Mouse (Mus musculus) testis, adult 2 months (tissue): ENCODE results near the gene Tshz3. TPM values are rescaled to one million over a fixed set of nuclear protein-coding genes. Genes with fewer than 3 reads are reported as not detected.
A peak's percentile ranks its signal among the peaks of the same experiment; 100 is the strongest.

ENCODE experiments used
- H3K27ac ChIP-seq: fragments of 200-500 bp; 2 replicates; pipeline ENCODE4 v1.5.1; 2012; ENCODE audit warnings: low read depth, low read length; ENCODE audit not compliant: control insufficient read depth, insufficient read depth
- H3K27me3 ChIP-seq: fragments of 200-500 bp; 2 replicates; pipeline ENCODE4 v1.6.1; 2012; ENCODE audit warnings: mild to moderate bottlenecking, low read length, moderate library complexity; ENCODE audit not compliant: control insufficient read depth, insufficient read depth
- H3K36me3 ChIP-seq: fragments of 200-500 bp; 2 replicates; pipeline ENCODE4 v1.6.1; 2012; ENCODE audit warnings: mild to moderate bottlenecking, low read length; ENCODE audit not compliant: control insufficient read depth, insufficient read depth
- H3K4me1 ChIP-seq: fragments of 200-500 bp; 2 replicates; pipeline ENCODE4 v1.6.1; 2012; ENCODE audit warnings: low read length; ENCODE audit not compliant: control insufficient read depth, insufficient read depth
- H3K4me3 ChIP-seq: fragments of 200-500 bp; 2 replicates; pipeline ENCODE4 v1.5.1; 2012; ENCODE audit warnings: low read depth, mild to moderate bottlenecking, low read length, moderate library complexity, mixed read lengths; ENCODE audit not compliant: control insufficient read depth
- CTCF ChIP-seq: fragments of 200-500 bp; IDR thresholded peaks from 2 replicates; pipeline ENCODE4 v1.5.1; 2012; ENCODE audit warnings: low read depth, mild to moderate bottlenecking, inconsistent platforms, low read length, moderate library complexity; ENCODE audit not compliant: control insufficient read depth, insufficient read depth, insufficient replicate concordance
- POLR2A ChIP-seq: fragments of 200-500 bp; IDR thresholded peaks from 2 replicates; pipeline ENCODE4 v1.6.1; 2012; ENCODE audit warnings: low read depth, mild to moderate bottlenecking, inconsistent platforms, low read length, moderate library complexity; ENCODE audit not compliant: control insufficient read depth
- polyA plus RNA-seq: library from polyadenylated mRNA; depleted of rRNA; stranded (reverse); fragments of >200 nt; gene quantifications from 2 replicates; pipeline ENCODE4 v1.2.3, GENCODE M21; 2012

Tshz3 gene
- polyA plus RNA-seq, 1 experiment, result 0.31 TPM

DNA sequence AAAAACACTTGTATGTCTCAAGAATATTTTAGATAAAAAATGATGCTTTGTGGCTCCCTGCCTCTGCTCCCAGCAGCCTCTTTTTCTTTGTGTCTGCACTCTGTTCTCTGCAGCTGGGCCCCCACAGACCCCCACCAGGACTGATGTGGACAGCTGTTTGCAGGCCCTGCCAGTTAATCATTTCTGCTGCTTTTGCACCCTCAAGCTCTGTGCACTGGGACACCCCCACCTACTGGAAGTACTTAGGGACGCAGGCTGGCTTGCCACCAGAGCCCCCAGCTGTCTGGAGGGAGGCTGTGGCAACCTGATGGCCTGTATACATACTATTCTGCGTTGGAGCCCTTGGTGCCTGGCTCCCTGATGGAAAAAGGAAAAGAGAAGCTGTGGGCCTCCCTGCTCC is 11.3 kb downstream of the Tshz3 start:
- no peaks in the 10 kb centered on the region for H3K36me3 ChIP-seq
- no peak overlapping the region for H3K4me3 ChIP-seq
- no peaks in the 10 kb centered on the region for H3K27me3 ChIP-seq
- H3K4me1 ChIP-seq, result peaks cover 2% of the 10 kb centered on the region; the same call in 1 of the 2 replicates
- H3K27ac ChIP-seq, result no peak overlapping the region
- no peak for TF ChIP-seq POLR2A
- peak; percentile 27; the same call in 1 of the 2 replicates for TF ChIP-seq CTCF

DNA sequence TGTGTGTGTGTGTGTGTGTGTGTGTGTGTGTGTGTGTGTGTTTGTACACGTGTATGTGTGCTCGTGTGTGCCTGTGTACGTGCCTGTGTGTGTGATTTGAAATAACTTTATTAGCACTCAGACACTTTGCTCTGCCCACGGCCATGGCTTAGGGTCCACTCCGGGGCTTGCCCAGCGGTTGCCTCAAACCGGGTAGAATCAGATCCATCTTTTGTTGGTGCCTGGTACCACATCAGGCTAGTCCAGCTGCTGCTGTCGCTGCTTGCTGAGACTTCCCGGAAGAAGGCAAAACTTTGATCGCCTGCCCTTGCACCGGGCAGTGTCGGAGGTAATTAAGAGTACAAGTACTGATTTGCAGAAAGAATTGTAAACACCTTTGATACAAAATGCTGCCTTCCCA is 12.1 kb downstream of the Tshz3 start:
- Histone ChIP-seq H3K4me1 (peaks cover 2% of the 10 kb centered on the region; the same call in 1 of the 2 replicates), H3K36me3 (no peaks in the 10 kb centered on the region), H3K4me3 (no peak overlapping the region), H3K27me3 (no peaks in the 10 kb centered on the region), H3K27ac (no peak overlapping the region)
- TF ChIP-seq CTCF, result no peak
- no peak for TF ChIP-seq POLR2A

DNA sequence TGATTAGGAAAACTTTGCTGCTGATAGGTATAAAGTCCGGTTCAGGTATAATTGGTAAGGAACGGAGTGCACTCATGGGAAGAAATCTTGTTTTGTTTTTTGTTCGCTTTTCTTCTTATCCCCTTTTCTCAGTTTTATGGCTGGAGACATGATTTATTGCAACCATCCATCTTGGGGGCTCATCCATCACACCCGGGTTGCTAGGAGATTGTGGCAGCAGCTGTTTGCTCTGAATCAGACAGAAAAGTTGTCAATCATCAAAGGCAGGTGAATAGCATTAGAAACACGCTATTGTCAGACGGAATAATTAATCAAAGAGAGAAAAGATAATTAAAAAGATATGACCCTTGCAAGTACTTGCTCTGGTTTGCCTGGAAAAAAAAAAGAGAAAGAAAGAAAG is 12.5 kb downstream of the Tshz3 start:
- TF ChIP-seq POLR2A (no peak), CTCF (no peak)
- H3K4me1 ChIP-seq, result peaks cover 2% of the 10 kb centered on the region; the same call in 1 of the 2 replicates
- H3K36me3 ChIP-seq, result no peaks in the 10 kb centered on the region
- no peak overlapping the region for H3K27ac ChIP-seq
- no peak overlapping the region for H3K4me3 ChIP-seq
- H3K27me3 ChIP-seq, result no peaks in the 10 kb centered on the region

DNA sequence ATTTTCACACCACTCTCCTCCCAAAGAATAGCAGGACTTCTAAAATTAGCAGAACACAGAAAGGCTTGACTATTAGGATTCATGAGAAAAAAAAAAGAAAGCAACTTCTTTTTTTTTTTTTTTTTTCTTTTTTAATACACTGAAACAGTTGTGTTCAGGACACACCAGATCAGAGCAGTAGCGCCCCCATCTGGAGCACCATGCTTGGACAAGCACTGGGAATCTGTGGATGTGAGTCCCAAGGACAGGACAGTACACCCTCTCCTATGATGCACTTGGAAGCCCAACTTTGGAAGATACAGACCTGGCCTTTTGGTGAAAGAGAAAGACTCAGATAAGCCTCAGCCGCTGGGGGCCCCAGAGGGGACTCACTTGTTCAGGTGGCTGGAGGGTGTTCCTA is 13.8 kb downstream of the Tshz3 start:
- TF ChIP-seq CTCF (no peak; the same call in 1 of the 2 replicates), POLR2A (no peak)
- no peaks in the 10 kb centered on the region for H3K4me1 ChIP-seq
- H3K4me3 ChIP-seq, result no peak overlapping the region
- no peak overlapping the region for H3K27ac ChIP-seq
- H3K36me3 ChIP-seq, result no peaks in the 10 kb centered on the region
- H3K27me3 ChIP-seq, result no peaks in the 10 kb centered on the region

DNA sequence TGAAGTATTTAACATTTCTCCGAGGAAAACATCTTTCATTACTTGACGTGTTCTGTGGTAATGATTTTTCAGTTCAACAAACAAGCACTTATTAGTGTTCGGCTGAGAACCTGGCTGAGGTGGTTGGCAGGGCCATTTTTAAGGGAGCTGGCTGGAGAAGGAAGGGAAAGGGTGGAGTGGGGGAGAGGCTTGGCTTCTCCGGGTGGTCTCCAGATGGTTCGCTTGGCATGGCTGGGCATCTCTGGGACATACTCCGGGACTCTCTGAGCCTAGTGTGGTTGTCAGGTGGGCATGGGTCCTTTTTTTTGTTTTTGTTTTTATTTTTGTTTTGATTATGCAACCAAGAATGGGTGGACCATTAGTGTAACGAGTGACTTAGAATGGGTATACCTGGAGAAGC is 16.4 kb downstream of the Tshz3 start:
- Histone ChIP-seq H3K4me1 (no peaks in the 10 kb centered on the region), H3K36me3 (no peaks in the 10 kb centered on the region), H3K27me3 (no peaks in the 10 kb centered on the region), H3K4me3 (no peak overlapping the region), H3K27ac (no peak overlapping the region)
- TF ChIP-seq POLR2A (no peak), CTCF (no peak)

DNA sequence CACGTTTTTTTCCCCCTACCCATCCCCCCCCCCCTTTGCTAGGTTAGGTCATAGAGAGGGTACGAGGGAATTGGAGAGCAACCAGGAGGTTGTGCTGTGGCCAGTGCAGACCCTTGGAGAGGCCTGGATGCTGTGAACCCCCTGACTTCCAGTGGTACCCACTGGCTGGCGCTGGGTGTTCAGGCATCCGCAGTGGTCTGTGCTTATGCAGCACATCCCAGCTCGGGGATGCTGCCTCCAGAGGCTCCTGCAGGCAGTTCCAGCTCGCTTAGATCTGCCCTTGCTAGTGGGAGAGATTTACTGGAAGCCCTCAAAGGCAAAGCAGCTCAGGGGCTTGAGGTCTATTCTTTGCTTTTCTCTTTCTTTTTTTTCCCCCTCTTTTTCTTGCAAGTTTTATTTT is 19.3 kb downstream of the Tshz3 start:
- Histone ChIP-seq H3K27me3 (no peaks in the 10 kb centered on the region), H3K4me1 (no peaks in the 10 kb centered on the region), H3K27ac (no peak overlapping the region), H3K36me3 (no peaks in the 10 kb centered on the region), H3K4me3 (no peak overlapping the region)
- TF ChIP-seq POLR2A (no peak), CTCF (0 out of 2 replicates have a peak, but pooled peaks have one; percentile 6)

DNA sequence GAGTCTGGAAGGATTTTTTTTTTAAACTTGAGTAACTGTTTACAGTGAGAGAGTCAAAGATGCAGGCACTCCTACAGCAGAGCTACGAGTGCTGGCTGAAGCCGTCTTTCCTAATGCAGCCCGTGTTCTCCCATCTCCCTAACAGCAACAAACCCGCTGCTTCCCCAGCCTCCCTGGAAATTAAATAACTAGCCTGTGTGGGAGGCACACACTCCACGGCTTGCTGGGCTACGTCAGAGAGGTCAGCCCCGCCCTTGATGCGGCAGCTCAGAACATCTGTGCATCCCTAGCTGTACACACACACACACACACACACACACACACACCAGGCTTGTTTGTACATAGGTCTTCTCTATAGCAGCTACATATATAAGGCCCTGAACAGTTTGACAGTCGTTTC is 22.9 kb downstream of the Tshz3 start:
- H3K4me3 ChIP-seq, result no peak overlapping the region
- H3K36me3 ChIP-seq, result no peaks in the 10 kb centered on the region
- no peaks in the 10 kb centered on the region for H3K27me3 ChIP-seq
- TF ChIP-seq POLR2A (no peak), CTCF (no peak)
- H3K27ac ChIP-seq, result no peak overlapping the region
- no peaks in the 10 kb centered on the region for H3K4me1 ChIP-seq

DNA sequence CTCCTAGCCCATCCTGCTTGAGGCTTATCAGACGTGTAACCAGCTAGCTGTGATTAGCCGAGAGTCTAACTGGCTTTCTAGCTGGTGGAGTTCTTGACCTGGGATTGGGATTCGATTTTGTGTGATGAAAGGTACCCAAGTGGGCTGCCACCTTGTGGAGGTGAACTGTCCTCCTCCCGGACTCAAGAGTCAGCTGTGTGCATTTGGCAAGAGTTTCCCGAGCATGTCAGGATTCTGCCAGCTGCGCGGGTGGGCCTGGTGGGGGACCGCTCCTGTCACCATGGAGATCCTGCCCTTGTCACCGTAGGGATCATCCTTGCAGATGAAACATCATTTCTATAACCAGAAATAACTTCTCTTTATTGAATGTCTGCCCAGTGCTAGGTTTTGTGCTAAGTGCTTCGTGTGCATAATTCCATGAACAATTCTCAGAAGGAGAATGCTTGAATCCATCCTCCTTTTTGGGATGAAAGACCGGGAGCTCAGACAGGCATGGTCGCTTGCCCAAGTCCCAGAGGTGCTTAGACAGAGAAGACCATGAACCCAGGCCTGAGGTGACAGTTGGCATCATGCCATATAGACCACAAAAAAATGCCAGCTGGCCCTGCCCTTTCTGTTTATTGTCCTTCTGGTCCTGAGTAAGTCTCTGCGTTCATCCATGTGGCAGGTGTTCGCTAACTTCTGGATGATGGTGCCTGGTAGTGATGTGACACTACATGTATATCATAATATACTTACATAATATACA is 38.6 kb downstream of the Tshz3 start:
- TF ChIP-seq CTCF, result no peak
- no peak for TF ChIP-seq POLR2A
- H3K27ac ChIP-seq, result no peak overlapping the region
- no peaks in the 10 kb centered on the region for H3K36me3 ChIP-seq
- no peaks in the 10 kb centered on the region for H3K4me1 ChIP-seq
- H3K27me3 ChIP-seq, result no peaks in the 10 kb centered on the region
- H3K4me3 ChIP-seq, result no peak overlapping the region
